Mouse (Mus musculus) thymus, postnatal 0 days (tissue): ENCODE data around the gene Mrps14. TPM values are rescaled to one million over a fixed set of nuclear protein-coding genes. Genes with fewer than 3 reads are reported as not detected.

Experiments used
- DNase-seq: peaks from one replicate; pipeline ENCODE4 v3.0.0-alpha.2; 2015; ENCODE audit warnings: low spot score
- polyA plus RNA-seq: library from polyadenylated mRNA; unstranded; fragments of >200 nt; fragmentation: Nextera tagmentation; extraction: Ambion mirVana; gene quantifications from 2 replicates; pipeline ENCODE4 v1.2.1, GENCODE M21; 2015

Gene Mrps14
- polyA plus RNA-seq, 1 experiment from 2014 or later, result 390 TPM

- DNase-seq, result no peak
Observed at GRCm38 (mm10) chr1:160227196-160227595, 32.2 kb downstream of the Mrps14 start.

- DNase-seq, result no peak
Observed at GRCm38 (mm10) chr1:160227850-160228249, 32.8 kb downstream of the Mrps14 start.

GRCm38 (mm10) chr1:160231013-160231412 is 36.0 kb downstream of the Mrps14 start:
- DNase-seq, result peak; percentile 22

- DNase-seq, result no peak
Observed at GRCm38 (mm10) chr1:160232113-160232512, 37.1 kb downstream of the Mrps14 start.

- no peak for DNase-seq
Observed at GRCm38 (mm10) chr1:160233921-160234320, 38.9 kb downstream of the Mrps14 start.

- DNase-seq, result no peak
Observed at GRCm38 (mm10) chr1:160237981-160238380, 43.0 kb downstream of the Mrps14 start.

- no peak for DNase-seq
Observed at GRCm38 (mm10) chr1:160238852-160239443, 43.9 kb downstream of the Mrps14 start.

- no peak for DNase-seq
Observed at GRCm38 (mm10) chr1:160240091-160240490, 45.1 kb downstream of the Mrps14 start.

GRCm38 (mm10) chr1:160244689-160245088 is 49.7 kb downstream of the Mrps14 start:
- DNase-seq, result no peak

- no peak for DNase-seq
Observed at GRCm38 (mm10) chr1:160245954-160246353, 50.9 kb downstream of the Mrps14 start.

- no peak for DNase-seq
Observed at GRCm38 (mm10) chr1:160246844-160247243, 51.8 kb downstream of the Mrps14 start.

- peak; percentile 62 for DNase-seq
Observed at GRCm38 (mm10) chr1:160247473-160247872, 52.5 kb downstream of the Mrps14 start.

- DNase-seq, result no peak
Observed at GRCm38 (mm10) chr1:160249786-160250185, 54.8 kb downstream of the Mrps14 start.

- no peak for DNase-seq
Observed at GRCm38 (mm10) chr1:160250782-160251181, 55.8 kb downstream of the Mrps14 start.

- no peak for DNase-seq
Observed at GRCm38 (mm10) chr1:160251388-160252007, 56.5 kb downstream of the Mrps14 start.

Other genes starting within 250 kb of the Mrps14 start
- 87.9 and 98.6 TPM in 2 replicates for gene 4930523C07Rik, start 150.8 kb upstream of the Mrps14 start, polyA plus RNA-seq
- gene Tnn, start 41.6 kb upstream of the Mrps14 start, polyA plus RNA-seq, result 0.05 TPM in 2 replicates
- gene Cacybp, start 17.7 kb downstream of the Mrps14 start, polyA plus RNA-seq, result 209 and 247 TPM in 2 replicates